Mouse (Mus musculus): ENCODE results near the gene Fadd. TPM values are rescaled to one million over a fixed set of nuclear protein-coding genes. Genes with fewer than 3 reads are reported as not detected.

Gene Fadd
- polyA plus RNA-seq, 1 experiment from 2014 or later = 12.7 TPM

GRCm38 (mm10) chr7:144587291-144587690, 5.0 kb upstream of the Fadd start:
- Histone ChIP-seq H3K4me2 (ENCODE audit: low read depth, low read length) (no peak overlapping the region), H3K9me3 (ENCODE audit: control insufficient read depth, low read length) (no peaks in the 10 kb centered on the region), H3K4me1 (replicated peaks; ENCODE audit: control insufficient read depth, insufficient read depth, low read length) (peaks cover 8% of the 10 kb centered on the region), H3K4me3 (ENCODE audit: low read length) (no peak overlapping the region), H3K27me3 (ENCODE audit: control insufficient read depth, insufficient read depth, low read depth, low read length) (no peaks in the 10 kb centered on the region), H3K27ac (ENCODE audit: low read length) (no peak overlapping the region), H3K36me3 (ENCODE audit: control insufficient read depth, insufficient read depth, low read length) (peaks cover 4% of the 10 kb centered on the region), H3K9ac (ENCODE audit: low read length) (no peak overlapping the region)
- ATAC-seq (ENCODE audit: low read depth) = no peak
- 42% methylated on average over 2 of the region's 2 CpGs for WGBS

GRCm38 (mm10) chr7:144585648-144586047, 3.4 kb upstream of the Fadd start:
- Histone ChIP-seq H3K27me3 (ENCODE audit: control insufficient read depth, insufficient read depth, low read depth, low read length) (no peaks in the 10 kb centered on the region), H3K4me1 (replicated peaks; ENCODE audit: control insufficient read depth, insufficient read depth, low read length) (peaks cover 16% of the 10 kb centered on the region), H3K27ac (ENCODE audit: low read length) (no peak overlapping the region), H3K36me3 (ENCODE audit: control insufficient read depth, insufficient read depth, low read length) (no peaks in the 10 kb centered on the region), H3K9me3 (ENCODE audit: control insufficient read depth, low read length) (no peaks in the 10 kb centered on the region), H3K9ac (ENCODE audit: low read length) (no peak overlapping the region), H3K4me3 (ENCODE audit: low read length) (no peak overlapping the region), H3K4me2 (ENCODE audit: low read depth, low read length) (no peak overlapping the region)
- WGBS = 9% methylated on average over 6 of the region's 6 CpGs
- ATAC-seq (ENCODE audit: low read depth) = no peak

GRCm38 (mm10) chr7:144583619-144584018, 1.4 kb upstream of the Fadd start:
- Histone ChIP-seq H3K4me3 (ENCODE audit: low read length) (no peak overlapping the region), H3K4me2 (ENCODE audit: low read depth, low read length) (no peak overlapping the region)
- ATAC-seq (ENCODE audit: low read depth) = no peak

GRCm38 (mm10) chr7:144581559-144582283, 542 bp downstream of the Fadd start:
- under 1% methylated on average over 42 of the region's 43 CpGs for WGBS
- Histone ChIP-seq H3K9ac (ENCODE audit: low read length) (peak overlapping the region; percentile 86), H3K27me3 (ENCODE audit: control insufficient read depth, insufficient read depth, low read depth, low read length) (no peaks in the 10 kb centered on the region), H3K36me3 (ENCODE audit: control insufficient read depth, insufficient read depth, low read length) (peaks cover 5% of the 10 kb centered on the region), H3K4me3 (ENCODE audit: low read length) (peak overlapping the region; percentile 90), H3K9me3 (ENCODE audit: control insufficient read depth, low read length) (no peaks in the 10 kb centered on the region), H3K27ac (ENCODE audit: low read length) (peak overlapping the region; percentile 96), H3K4me1 (replicated peaks; ENCODE audit: control insufficient read depth, insufficient read depth, low read length) (peaks cover 16% of the 10 kb centered on the region), H3K4me2 (ENCODE audit: low read depth, low read length) (peak overlapping the region; percentile 81)
- peak; percentile 93 for ATAC-seq (ENCODE audit: low read depth)

More at GRCm38 (mm10) chr7:144583619-144584018, 1.4 kb upstream of the Fadd start:
- Histone ChIP-seq H3K9ac (ENCODE audit: low read length) (no peak overlapping the region), H3K4me1 (replicated peaks; ENCODE audit: control insufficient read depth, insufficient read depth, low read length) (peaks cover 16% of the 10 kb centered on the region), H3K27ac (ENCODE audit: low read length) (no peak overlapping the region), H3K27me3 (ENCODE audit: control insufficient read depth, insufficient read depth, low read depth, low read length) (no peaks in the 10 kb centered on the region), H3K9me3 (ENCODE audit: control insufficient read depth, low read length) (no peaks in the 10 kb centered on the region), H3K36me3 (ENCODE audit: control insufficient read depth, insufficient read depth, low read length) (peaks cover 5% of the 10 kb centered on the region)
- WGBS = 3% methylated on average over 4 of the region's 4 CpGs

- Histone ChIP-seq H3K27ac (ENCODE audit: low read length) (no peak overlapping the region), H3K9ac (ENCODE audit: low read length) (no peak overlapping the region), H3K27me3 (ENCODE audit: control insufficient read depth, insufficient read depth, low read depth, low read length) (no peaks in the 10 kb centered on the region), H3K4me3 (ENCODE audit: low read length) (no peak overlapping the region), H3K4me2 (ENCODE audit: low read depth, low read length) (no peak overlapping the region), H3K4me1 (replicated peaks; ENCODE audit: control insufficient read depth, insufficient read depth, low read length) (peaks cover 12% of the 10 kb centered on the region), H3K36me3 (ENCODE audit: control insufficient read depth, insufficient read depth, low read length) (peaks cover 5% of the 10 kb centered on the region), H3K9me3 (ENCODE audit: control insufficient read depth, low read length) (no peaks in the 10 kb centered on the region)
- no peak for ATAC-seq (ENCODE audit: low read depth)
- WGBS = 85% methylated on average over 5 of the region's 5 CpGs
Measured at GRCm38 (mm10) chr7:144577876-144578275, 4.4 kb downstream of the Fadd start.

- no peak overlapping the region for H3K4me2 ChIP-seq (ENCODE audit: low read depth, low read length)
- no peak for ATAC-seq (ENCODE audit: low read depth)
- no peaks in the 10 kb centered on the region for H3K36me3 ChIP-seq (ENCODE audit: control insufficient read depth, insufficient read depth, low read length)
- no peaks in the 10 kb centered on the region for H3K27me3 ChIP-seq (ENCODE audit: control insufficient read depth, insufficient read depth, low read depth, low read length)
- no peak overlapping the region for H3K27ac ChIP-seq (ENCODE audit: low read length)
- no peak overlapping the region for H3K9ac ChIP-seq (ENCODE audit: low read length)
- H3K4me1 ChIP-seq (replicated peaks; ENCODE audit: control insufficient read depth, insufficient read depth, low read length) = peaks cover 5% of the 10 kb centered on the region; the same call in 1 of the 2 replicates
- 82% methylated on average over 5 of the region's 5 CpGs for WGBS
- no peaks in the 10 kb centered on the region for H3K9me3 ChIP-seq (ENCODE audit: control insufficient read depth, low read length)
- H3K4me3 ChIP-seq (ENCODE audit: low read length) = no peak overlapping the region
Measured at GRCm38 (mm10) chr7:144572234-144572633, 10.0 kb downstream of the Fadd start.

GRCm38 (mm10) chr7:144571598-144571997, 10.7 kb downstream of the Fadd start:
- Histone ChIP-seq H3K36me3 (ENCODE audit: control insufficient read depth, insufficient read depth, low read length) (no peaks in the 10 kb centered on the region), H3K9me3 (ENCODE audit: control insufficient read depth, low read length) (no peaks in the 10 kb centered on the region), H3K4me1 (replicated peaks; ENCODE audit: control insufficient read depth, insufficient read depth, low read length) (peaks cover 5% of the 10 kb centered on the region; the same call in 1 of the 2 replicates), H3K4me2 (ENCODE audit: low read depth, low read length) (no peak overlapping the region), H3K27ac (ENCODE audit: low read length) (no peak overlapping the region), H3K9ac (ENCODE audit: low read length) (no peak overlapping the region), H3K27me3 (ENCODE audit: control insufficient read depth, insufficient read depth, low read depth, low read length) (no peaks in the 10 kb centered on the region), H3K4me3 (ENCODE audit: low read length) (no peak overlapping the region)
- no peak for ATAC-seq (ENCODE audit: low read depth)

GRCm38 (mm10) chr7:144569428-144569827, 12.8 kb downstream of the Fadd start:
- H3K4me1 ChIP-seq (replicated peaks; ENCODE audit: control insufficient read depth, insufficient read depth, low read length) = peaks cover 6% of the 10 kb centered on the region; the same call in 1 of the 2 replicates
- H3K9me3 ChIP-seq (ENCODE audit: control insufficient read depth, low read length) = no peaks in the 10 kb centered on the region
- no peak overlapping the region for H3K4me3 ChIP-seq (ENCODE audit: low read length)
- peak overlapping the region; percentile 41; the same call in 1 of the 2 replicates for H3K27ac ChIP-seq (ENCODE audit: low read length)
- no peak overlapping the region for H3K4me2 ChIP-seq (ENCODE audit: low read depth, low read length)
- no peaks in the 10 kb centered on the region for H3K36me3 ChIP-seq (ENCODE audit: control insufficient read depth, insufficient read depth, low read length)
- no peaks in the 10 kb centered on the region for H3K27me3 ChIP-seq (ENCODE audit: control insufficient read depth, insufficient read depth, low read depth, low read length)
- 38% methylated on average over 7 of the region's 7 CpGs for WGBS
- H3K9ac ChIP-seq (ENCODE audit: low read length) = no peak overlapping the region
- peak; percentile 80 for ATAC-seq (ENCODE audit: low read depth)

GRCm38 (mm10) chr7:144568091-144568490, 14.2 kb downstream of the Fadd start:
- no peak overlapping the region for H3K4me3 ChIP-seq (ENCODE audit: low read length)
- no peak overlapping the region for H3K4me2 ChIP-seq (ENCODE audit: low read depth, low read length)
- H3K9me3 ChIP-seq (ENCODE audit: control insufficient read depth, low read length) = no peaks in the 10 kb centered on the region
- H3K27ac ChIP-seq (ENCODE audit: low read length) = no peak overlapping the region
- peaks cover 12% of the 10 kb centered on the region for H3K4me1 ChIP-seq (replicated peaks; ENCODE audit: control insufficient read depth, insufficient read depth, low read length)
- no peak for ATAC-seq (ENCODE audit: low read depth)
- no peak overlapping the region for H3K9ac ChIP-seq (ENCODE audit: low read length)
- no peaks in the 10 kb centered on the region for H3K36me3 ChIP-seq (ENCODE audit: control insufficient read depth, insufficient read depth, low read length)
- no peaks in the 10 kb centered on the region for H3K27me3 ChIP-seq (ENCODE audit: control insufficient read depth, insufficient read depth, low read depth, low read length)

Data from lung, embryonic 16.5 days (tissue).